Mouse (Mus musculus) neural tube, embryonic 13.5 days (tissue): ENCODE results near the gene Hsp90aa1. TPM values are rescaled to one million over a fixed set of nuclear protein-coding genes. Genes with fewer than 3 reads are reported as not detected.

Experiments
- ATAC-seq: fragments of 200-750 bp; cut with Nextera tagmentation; 2 replicates; pipeline ENCODE4 v1.8.0; 2017; ENCODE audit warnings: low read depth, mild to moderate bottlenecking, moderate TSS enrichment, moderate library complexity
- H3K27ac ChIP-seq: fragments of 300-500 bp; sonication (generic); replicated peaks from 2 replicates; pipeline ENCODE4 v1.5.1; 2015; ENCODE audit warnings: moderate library complexity, mild to moderate bottlenecking, inconsistent platforms
- H3K27me3 ChIP-seq: fragments of 300-500 bp; sonication (generic); 2 replicates; pipeline ENCODE4 v1.6.1; 2015; ENCODE audit warnings: mild to moderate bottlenecking, inconsistent platforms
- H3K36me3 ChIP-seq: fragments of 300-500 bp; sonication (generic); 2 replicates; pipeline ENCODE4 v1.6.1; 2015; ENCODE audit warnings: mild to moderate bottlenecking, inconsistent platforms
- H3K4me1 ChIP-seq: fragments of 300-500 bp; sonication (generic); replicated peaks from 2 replicates; pipeline ENCODE4 v1.6.1; 2015; ENCODE audit warnings: inconsistent platforms
- H3K4me2 ChIP-seq: fragments of 300-500 bp; sonication (generic); 2 replicates; pipeline ENCODE4 v1.6.1; 2015; ENCODE audit warnings: inconsistent platforms, mild to moderate bottlenecking, moderate library complexity
- H3K4me3 ChIP-seq: fragments of 300-500 bp; sonication (generic); 2 replicates; pipeline ENCODE4 v1.5.1; 2015; ENCODE audit warnings: mild to moderate bottlenecking, inconsistent platforms
- H3K9ac ChIP-seq: fragments of 300-500 bp; sonication (generic); 2 replicates; pipeline ENCODE4 v1.6.1; 2015; ENCODE audit warnings: moderate library complexity, mild to moderate bottlenecking, inconsistent platforms
- H3K9me3 ChIP-seq: fragments of 300-500 bp; sonication (generic); 2 replicates; pipeline ENCODE4 v1.6.1; 2016; ENCODE audit warnings: inconsistent platforms
- WGBS: fragments of 180-500 bp; shearing (Covaris S2); methylation state at CpG from one replicate; pipeline ENCODE4 v1.1.7; 2015; 5-methylcytosine and 5-hydroxymethylcytosine counted together
- microRNA-seq: library from miRNA; unstranded; fragments of <30 nt; microRNA quantifications from one replicate; pipeline ENCODE4, GENCODE M21; 2016
- polyA plus RNA-seq: library from polyadenylated mRNA; unstranded; fragments of >200 nt; fragmentation: Nextera tagmentation; extraction: Ambion mirVana; gene quantifications from 2 replicates; pipeline ENCODE4 v1.2.1, GENCODE M21; 2015

Gene Hsp90aa1
- polyA plus RNA-seq, 1 experiment from 2014 or later = 1,439 TPM

DNA sequence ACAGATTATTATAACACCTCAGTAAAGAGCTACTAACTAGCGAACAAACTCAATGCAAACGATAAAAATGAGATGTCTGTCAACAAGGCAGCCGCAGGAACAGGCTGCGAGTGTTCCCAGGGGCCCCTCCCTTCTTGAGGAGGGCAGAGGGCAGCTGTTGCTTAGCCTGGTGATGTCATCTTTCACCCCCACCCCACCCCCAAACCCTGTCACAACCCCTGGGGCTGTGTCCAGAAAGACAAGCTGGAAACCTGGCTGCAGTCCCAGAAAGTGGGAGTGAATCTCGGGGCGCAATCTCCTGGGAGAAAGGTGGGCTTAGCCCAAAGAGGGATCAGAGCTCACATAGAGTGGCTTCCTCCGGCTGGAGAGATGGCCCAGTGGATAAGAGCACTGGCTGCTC lies 21.3 kb downstream of the Hsp90aa1 start:
- Histone ChIP-seq H3K27ac (no peak overlapping the region), H3K4me1 (no peaks in the 10 kb centered on the region), H3K4me3 (no peak overlapping the region), H3K27me3 (no peaks in the 10 kb centered on the region), H3K9ac (no peak overlapping the region), H3K36me3 (no peaks in the 10 kb centered on the region), H3K4me2 (no peak overlapping the region), H3K9me3 (no peaks in the 10 kb centered on the region)
- 58% methylated on average over 7 of the region's 7 CpGs for WGBS
- ATAC-seq = no peak

DNA sequence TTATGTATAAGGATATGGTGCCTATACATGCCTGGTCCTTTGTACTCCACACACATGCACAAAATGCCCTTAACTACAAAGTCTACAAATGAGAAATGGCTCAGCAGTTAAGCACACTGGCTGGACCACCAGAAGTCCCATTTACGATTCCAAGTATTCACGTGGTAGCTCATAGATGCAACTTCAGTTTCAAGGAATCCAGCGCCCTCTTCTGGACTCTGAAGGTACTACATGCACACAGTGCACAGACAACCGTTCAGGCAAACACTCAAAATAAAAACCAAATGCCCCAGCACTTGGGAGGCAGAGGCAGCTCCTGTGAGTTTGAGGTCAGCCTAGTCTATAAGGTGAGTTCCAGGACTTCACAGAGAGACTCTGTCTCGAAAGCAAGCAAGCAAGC lies 28.3 kb downstream of the Hsp90aa1 start:
- H3K36me3 ChIP-seq = peaks cover 17% of the 10 kb centered on the region
- no peak overlapping the region for H3K4me3 ChIP-seq
- H3K4me1 ChIP-seq = no peaks in the 10 kb centered on the region
- ATAC-seq = no peak
- no peaks in the 10 kb centered on the region for H3K27me3 ChIP-seq
- no peak overlapping the region for H3K27ac ChIP-seq
- 55% methylated on average over 5 of the region's 5 CpGs for WGBS
- H3K9me3 ChIP-seq = no peaks in the 10 kb centered on the region
- H3K9ac ChIP-seq = no peak overlapping the region
- no peak overlapping the region for H3K4me2 ChIP-seq

DNA sequence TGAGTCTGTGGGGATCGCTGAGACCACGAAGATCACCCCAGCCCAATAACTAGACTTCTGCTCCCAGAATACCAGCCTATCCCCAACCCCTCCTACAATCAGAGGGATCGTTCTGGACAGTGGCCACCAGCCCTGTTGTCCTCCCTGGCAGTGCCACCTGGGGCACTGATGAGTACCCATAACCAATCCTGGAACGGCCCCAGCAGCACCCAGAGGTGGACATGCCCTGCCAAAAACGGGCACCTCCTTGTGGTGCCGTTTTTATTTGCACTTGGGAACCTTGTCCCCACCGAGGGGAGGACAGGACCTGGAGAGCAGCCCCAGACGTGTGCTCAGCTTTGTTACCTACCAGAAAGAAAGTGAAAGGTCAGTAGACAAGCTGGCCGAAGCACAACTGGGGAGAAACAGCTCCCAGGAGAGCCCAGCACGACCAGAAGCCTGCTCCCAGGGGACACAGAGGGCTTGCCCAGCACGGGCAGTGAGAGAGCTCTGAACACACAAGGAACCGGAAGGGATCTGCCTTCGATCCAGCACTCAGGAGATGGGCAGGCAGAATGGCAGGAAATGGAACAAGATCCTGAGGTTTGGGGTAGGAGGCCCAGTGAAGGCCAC lies 35.0 kb downstream of the Hsp90aa1 start:
- Histone ChIP-seq H3K9me3 (no peaks in the 10 kb centered on the region), H3K27ac (no peak overlapping the region), H3K36me3 (peaks cover 83% of the 10 kb centered on the region), H3K27me3 (no peaks in the 10 kb centered on the region), H3K4me1 (no peaks in the 10 kb centered on the region), H3K4me2 (no peak overlapping the region), H3K9ac (no peak overlapping the region), H3K4me3 (no peak overlapping the region)
- WGBS = 87% methylated on average over 13 of the region's 13 CpGs
- no peak for ATAC-seq

DNA sequence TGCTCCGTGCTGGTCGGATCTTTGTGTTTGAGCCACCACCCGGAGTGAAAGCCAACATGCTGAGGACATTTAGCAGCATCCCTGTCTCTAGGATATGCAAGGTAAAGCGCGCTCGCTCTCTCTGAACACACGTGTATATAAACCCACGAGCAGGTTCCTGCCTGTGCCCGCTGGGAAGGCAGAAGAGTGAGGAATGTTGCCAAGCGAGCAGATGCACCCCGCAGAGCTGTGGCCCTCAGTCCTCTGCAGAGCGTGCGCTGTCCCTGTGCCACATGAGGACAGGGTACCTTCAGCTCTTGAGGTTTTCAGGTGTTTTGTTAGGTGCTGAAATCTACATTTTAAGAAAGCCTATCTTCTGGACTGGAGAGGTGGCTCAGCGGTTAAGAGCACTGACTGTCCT lies 40.8 kb downstream of the Hsp90aa1 start:
- no peaks in the 10 kb centered on the region for H3K9me3 ChIP-seq
- 94% methylated on average over 14 of the region's 14 CpGs for WGBS
- H3K4me2 ChIP-seq = no peak overlapping the region
- no peak overlapping the region for H3K9ac ChIP-seq
- no peak overlapping the region for H3K27ac ChIP-seq
- no peaks in the 10 kb centered on the region for H3K27me3 ChIP-seq
- ATAC-seq = no peak
- H3K36me3 ChIP-seq = peaks cover 99% of the 10 kb centered on the region
- no peak overlapping the region for H3K4me3 ChIP-seq
- H3K4me1 ChIP-seq = no peaks in the 10 kb centered on the region

DNA sequence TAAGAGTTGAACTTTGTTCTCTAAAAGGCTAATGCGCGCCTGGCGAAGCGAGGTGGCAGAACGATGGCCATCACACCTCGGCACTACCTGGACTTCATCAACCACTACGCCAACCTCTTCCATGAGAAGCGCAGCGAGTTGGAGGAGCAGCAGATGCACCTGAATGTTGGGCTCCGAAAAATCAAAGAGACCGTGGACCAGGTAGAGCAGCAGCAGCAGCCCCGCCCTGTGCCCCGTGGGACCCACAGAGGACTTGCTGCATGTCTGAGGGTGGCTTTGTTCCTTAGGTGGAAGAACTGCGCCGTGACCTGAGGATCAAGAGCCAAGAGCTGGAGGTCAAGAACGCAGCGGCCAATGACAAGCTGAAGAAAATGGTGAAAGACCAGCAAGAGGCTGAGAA lies 51.1 kb downstream of the Hsp90aa1 start:
- no peaks in the 10 kb centered on the region for H3K27me3 ChIP-seq
- no peak overlapping the region for H3K4me3 ChIP-seq
- no peak for ATAC-seq
- H3K9ac ChIP-seq = no peak overlapping the region
- no peak overlapping the region for H3K27ac ChIP-seq
- H3K4me1 ChIP-seq = no peaks in the 10 kb centered on the region
- H3K9me3 ChIP-seq = no peaks in the 10 kb centered on the region
- no peak overlapping the region for H3K4me2 ChIP-seq
- peaks cover 97% of the 10 kb centered on the region for H3K36me3 ChIP-seq
- 97% methylated on average over 17 of the region's 17 CpGs for WGBS

DNA sequence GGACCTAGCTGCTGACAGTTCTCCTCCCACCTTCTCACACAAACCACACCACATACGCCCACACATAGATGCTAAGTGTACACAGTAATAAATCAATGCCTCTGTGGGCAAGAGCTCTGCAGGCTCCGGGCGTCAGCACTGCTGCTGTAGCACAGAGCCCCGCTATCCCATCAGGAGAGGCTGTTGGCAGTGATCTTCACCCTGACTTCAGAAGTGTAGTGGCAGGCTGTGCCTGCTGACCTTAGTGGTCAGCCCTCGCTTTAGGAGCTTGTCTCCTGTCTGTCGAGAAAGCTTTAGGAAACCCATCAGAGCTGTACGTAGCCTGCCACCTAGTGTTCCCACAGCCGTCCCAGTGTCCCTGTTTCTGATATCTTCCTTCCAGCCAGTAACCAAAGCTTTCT lies 52.3 kb downstream of the Hsp90aa1 start:
- Histone ChIP-seq H3K9me3 (no peaks in the 10 kb centered on the region), H3K36me3 (peaks cover 97% of the 10 kb centered on the region), H3K4me1 (no peaks in the 10 kb centered on the region), H3K4me2 (no peak overlapping the region), H3K27ac (no peak overlapping the region), H3K4me3 (no peak overlapping the region), H3K27me3 (no peaks in the 10 kb centered on the region), H3K9ac (no peak overlapping the region)
- WGBS = 77% methylated on average over 8 of the region's 8 CpGs
- no peak for ATAC-seq

Small RNAs within 50 kb of the gene (microRNA-seq; reads per million reads assigned to microRNA genes)
- gene Gm27299 = not detected

Other genes starting within 250 kb of the Hsp90aa1 start
- 73.6 and 76.8 TPM in 2 replicates for gene Dync1h1, start 101.3 kb downstream of the Hsp90aa1 start, polyA plus RNA-seq
- 0.28 TPM in 1 of 2 replicates, not detected in the other for gene 1700001K19Rik, start 20.1 kb downstream of the Hsp90aa1 start, polyA plus RNA-seq
- 27.1 and 28.0 TPM in 2 replicates for gene Wdr20, start 35.2 kb upstream of the Hsp90aa1 start, polyA plus RNA-seq
- 10.8 and 11.7 TPM in 2 replicates for gene Mok, start 138.2 kb upstream of the Hsp90aa1 start, polyA plus RNA-seq
- 3.9 and 4.3 TPM in 2 replicates for gene Zfp839, start 147.5 kb upstream of the Hsp90aa1 start, polyA plus RNA-seq
- gene Cinp, start 186.4 kb upstream of the Hsp90aa1 start, polyA plus RNA-seq = 66.0 and 66.9 TPM in 2 replicates
- gene Tecpr2, start 186.5 kb upstream of the Hsp90aa1 start, polyA plus RNA-seq = 6.1 and 6.3 TPM in 2 replicates